Mouse (Mus musculus) forebrain, embryonic 12.5 days (tissue): Measurements from ENCODE around the gene Rasl11a. TPM values are rescaled to one million over a fixed set of nuclear protein-coding genes. Genes with fewer than 3 reads are reported as not detected.

Experiments used
- polyA plus RNA-seq: library from polyadenylated mRNA; unstranded; fragments of >200 nt; fragmentation: Nextera tagmentation; extraction: Ambion mirVana; gene quantifications from 2 replicates; pipeline ENCODE4 v1.2.1, GENCODE M21; 2016

Gene Rasl11a
- polyA plus RNA-seq, 1 experiment from 2014 or later = 19.3 TPM

Other genes starting within 250 kb of the Rasl11a start
- gene Usp12, start 50.1 kb upstream of the Rasl11a start, polyA plus RNA-seq = 17.8 and 18.3 TPM in 2 replicates
- 413 and 432 TPM in 2 replicates for gene Rpl21, start 12.2 kb upstream of the Rasl11a start, polyA plus RNA-seq
- 107 and 114 TPM in 2 replicates for gene Gtf3a, start 103.6 kb downstream of the Rasl11a start, polyA plus RNA-seq
- 18.8 and 22.3 TPM in 2 replicates for gene Mtif3, start 118.7 kb downstream of the Rasl11a start, polyA plus RNA-seq
- 7.4 and 7.7 TPM in 2 replicates for gene Lnx2, start 231.5 kb downstream of the Rasl11a start, polyA plus RNA-seq
- gene Polr1d, start 232.0 kb downstream of the Rasl11a start, polyA plus RNA-seq = 96.9 and 99.6 TPM in 2 replicates